Comparison of ENCODE assay signal across 19 mouse cellular contexts in genomic region chr7:89392388-89392787, GRCm38 (mm10). TPM values are rescaled to one million over a fixed set of nuclear protein-coding genes. Genes with fewer than 3 reads are reported as not detected.
A peak's percentile ranks its signal among the peaks of the same experiment; 100 is the strongest.
DNase-seq lines count a peak whose midpoint lies in the region; ATAC-seq and TF ChIP-seq lines count a peak whose summit lies in the region.
"Had no signal": no experiment of that assay in that cellular context is flagged by ENCODE, and none has a peak within 500 bp of the region (broad histone marks: within the 10 kb centered on the region; RNA-seq: fewer than 3 reads in every experiment).

No protein-coding gene starts in this region.

- no peaks in the 10 kb centered on the region for H3K27me3 ChIP-seq in kidney, adult 2 months (replicated peaks; ENCODE audit: control insufficient read depth, insufficient read depth, low read length)
- no peaks in the 10 kb centered on the region for H3K27me3 ChIP-seq in stomach, embryonic 16.5 days (ENCODE audit: control insufficient read depth, insufficient read depth, low read length)
- no peaks in the 10 kb centered on the region for H3K27me3 ChIP-seq in stomach, postnatal 0 days (ENCODE audit: control insufficient read depth, insufficient read depth, low read length)
- H3K27me3 ChIP-seq: limb, embryonic 15.5 days; Patski; stomach, embryonic 15.5 days had no signal

- TF ChIP-seq CTCF in kidney, adult 2 months (conservative IDR thresholded peaks at IDR 0.05; ENCODE audit: insufficient read depth, insufficient read length, low read depth, low read length): no peak
- no peak for TF ChIP-seq CTCF in stomach, postnatal 0 days (IDR thresholded peaks at IDR 0.05; ENCODE audit: low read depth)

- peak; percentile 61 for DNase-seq in adrenal gland, adult 2 months
- no peak for DNase-seq in adrenal gland, adult 18-20 months (ENCODE audit: low spot score in 2 of 2)
- DNase-seq in kidney, adult 2 months: peak; percentile 83
- no peak for DNase-seq in kidney, adult 11 months
- no peak for DNase-seq in stomach, postnatal 0 days (ENCODE audit: low spot score)
- no peak for DNase-seq in urinary bladder, adult 18-20 months (ENCODE audit: low spot score in 2 of 2)
- DNase-seq: cerebellum, adult 11-12 months; cerebellum, postnatal 25 days; forebrain, postnatal 0 days; layer of hippocampus, postnatal 36 days; lung, adult 2 months; retina, postnatal 1 day had no signal

- H3K4me2 ChIP-seq in stomach, embryonic 16.5 days (ENCODE audit: low read depth, low read length): no peak overlapping the region
- no peak overlapping the region for H3K4me2 ChIP-seq in stomach, postnatal 0 days (replicated peaks; ENCODE audit: low read depth)
- H3K4me2 ChIP-seq: limb, embryonic 15.5 days; stomach, embryonic 15.5 days had no signal

- no peak for TF ChIP-seq POLR2A in kidney, adult 2 months (IDR thresholded peaks at IDR 0.05; ENCODE audit: low read depth, low read length)

- no peaks in the 10 kb centered on the region for H3K9me3 ChIP-seq in stomach, embryonic 16.5 days (replicated peaks; ENCODE audit: control insufficient read depth, low read length)
- no peaks in the 10 kb centered on the region for H3K9me3 ChIP-seq in stomach, postnatal 0 days (ENCODE audit: control insufficient read depth, low read length)
- H3K9me3 ChIP-seq: forebrain, embryonic 10.5 days; limb, embryonic 15.5 days; stomach, embryonic 15.5 days had no signal

- 28% methylated on average over 4 of the region's 4 CpGs for WGBS in kidney, adult 2 months
- WGBS in stomach, embryonic 16.5 days: 73% methylated on average over 4 of the region's 4 CpGs
- WGBS in stomach, postnatal 0 days: 72% methylated on average over 4 of the region's 4 CpGs

- no peak overlapping the region for H3K4me3 ChIP-seq in kidney, adult 2 months (ENCODE audit: insufficient read depth, low read depth, low read length)
- H3K4me3 ChIP-seq in stomach, embryonic 16.5 days (replicated peaks; ENCODE audit: low read length): no peak overlapping the region
- no peak overlapping the region for H3K4me3 ChIP-seq in stomach, postnatal 0 days (ENCODE audit: low read depth, low read length)
- H3K4me3 ChIP-seq: forebrain, embryonic 10.5 days; layer of hippocampus, adult 2 months; limb, embryonic 15.5 days; stomach, embryonic 15.5 days had no signal

- peak overlapping the region; percentile 34 for H3K27ac ChIP-seq in kidney, adult 2 months (ENCODE audit: insufficient read depth, low read depth, low read length)
- 0 out of 2 replicates have a peak overlapping the region, but pooled peaks have one; percentile 53 for H3K27ac ChIP-seq in stomach, embryonic 16.5 days (ENCODE audit: low read length)
- H3K27ac ChIP-seq in stomach, postnatal 0 days (replicated peaks): no peak overlapping the region
- H3K27ac ChIP-seq: forebrain, embryonic 10.5 days; layer of hippocampus, adult 2 months; limb, embryonic 15.5 days had no signal

- H3K9ac ChIP-seq in stomach, embryonic 16.5 days (ENCODE audit: low read length): no peak overlapping the region
- H3K9ac ChIP-seq in stomach, postnatal 0 days (ENCODE audit: low read length): no peak overlapping the region
- H3K9ac ChIP-seq: forebrain, postnatal 0 days; limb, embryonic 15.5 days; stomach, embryonic 15.5 days had no signal

- H3K36me3 ChIP-seq in kidney, adult 2 months (ENCODE audit: control insufficient read depth, insufficient read depth, low read length): no peaks in the 10 kb centered on the region
- H3K36me3 ChIP-seq in stomach, embryonic 16.5 days (ENCODE audit: control insufficient read depth, insufficient read depth, low read length): no peaks in the 10 kb centered on the region
- H3K36me3 ChIP-seq in stomach, postnatal 0 days (ENCODE audit: control insufficient read depth, insufficient read depth, low read length): no peaks in the 10 kb centered on the region
- H3K36me3 ChIP-seq: forebrain, embryonic 10.5 days; limb, embryonic 15.5 days; stomach, embryonic 15.5 days had no signal

- TF ChIP-seq EP300 in stomach, postnatal 0 days (optimal IDR thresholded peaks at IDR 0.05): no peak

- peaks cover 25% of the 10 kb centered on the region for H3K4me1 ChIP-seq in kidney, adult 2 months (ENCODE audit: control insufficient read depth, insufficient read depth, low read length)
- H3K4me1 ChIP-seq in stomach, embryonic 16.5 days (ENCODE audit: control insufficient read depth, insufficient read depth, low read length): peaks cover 29% of the 10 kb centered on the region
- no peaks in the 10 kb centered on the region; the same call in 1 of the 2 replicates for H3K4me1 ChIP-seq in stomach, postnatal 0 days (replicated peaks; ENCODE audit: control insufficient read depth, insufficient read depth)
- H3K4me1 ChIP-seq: forebrain, embryonic 10.5 days had no signal

- no peak for ATAC-seq in stomach, embryonic 16.5 days (ENCODE audit: insufficient read depth, low FRiP score)
- no peak for ATAC-seq in stomach, postnatal 0 days (ENCODE audit: low FRiP score, low TSS enrichment)
- ATAC-seq: forebrain, postnatal 0 days; Patski had no signal

RNA-seq across cellular contexts. Expression of gene Tmem135, which starts 11.6 kb away (rescaled TPM):
- 100 to 1,000 TPM in 1 of 2 experiments, 10 to 100 TPM in 1; 87.3 to 125 TPM for total RNA-seq in adrenal gland, adult 2 months (2021)
- polyA plus RNA-seq in adrenal gland, adult 2 months (2012; rRNA removed): 300 and 469 TPM in 2 replicates
- 100 to 1,000 TPM in 1 of 2 experiments, 10 to 100 TPM in 1; 98.0 to 110 TPM for total RNA-seq in adrenal gland, adult 18-20 months (2021)
- 53.6 and 100 TPM in 2 replicates for polyA plus RNA-seq in kidney, adult 2 months (2012; rRNA removed)
- polyA plus RNA-seq in stomach, embryonic 16.5 days (2015; fragmentation: Nextera tagmentation; extraction: Ambion mirVana): 36.3 and 43.1 TPM in 2 replicates
- 21.0 and 21.2 TPM in 2 replicates for polyA plus RNA-seq in stomach, postnatal 0 days (2015; fragmentation: Nextera tagmentation; extraction: Ambion mirVana)

RNA-seq across cellular contexts. Expression of gene Fzd4, which starts 11.8 kb away (rescaled TPM):
- total RNA-seq in adrenal gland, adult 2 months (2021): 10 to 100 TPM; 27.9 to 33.3 TPM
- polyA plus RNA-seq in adrenal gland, adult 2 months (2012; rRNA removed): 12.7 and 13.4 TPM in 2 replicates
- 10 to 100 TPM; 26.2 to 36.4 TPM for total RNA-seq in adrenal gland, adult 18-20 months (2021)
- polyA plus RNA-seq in kidney, adult 2 months (2012; rRNA removed): 28.7 and 31.2 TPM in 2 replicates
- polyA plus RNA-seq in stomach, embryonic 16.5 days (2015; fragmentation: Nextera tagmentation; extraction: Ambion mirVana): 14.7 and 14.8 TPM in 2 replicates
- polyA plus RNA-seq in stomach, postnatal 0 days (2015; fragmentation: Nextera tagmentation; extraction: Ambion mirVana): 7.5 and 8.1 TPM in 2 replicates
- polyA plus RNA-seq: CD4-positive, CD25-positive, alpha-beta regulatory T cell, adult 4 months had no signal

Comparison
In these comparisons a context has a peak if more than half of its experiments do, and no peak if none do; other contexts are left out.
1. DNase-seq: peak in adrenal gland, adult 2 months (single experiment) and kidney, adult 2 months (single experiment); none in adrenal gland, adult 18-20 months (0 of 2), kidney, adult 11 months (single experiment), stomach, postnatal 0 days (single experiment) and urinary bladder, adult 18-20 months (0 of 2).